Mouse (Mus musculus) R1 (cell line): ENCODE data around the gene Ppp1r35.

ENCODE experiments used
- DNase-seq: peaks from one replicate; pipeline ENCODE4 v3.0.0-alpha.2; 2018; ENCODE audit warnings: low read depth, low spot score

The Ppp1r35 gene

GRCm38 (mm10) chr5:137782776-137783522 lies 4.3 kb downstream of the Ppp1r35 start:
- DNase-seq = no peak

- no peak for DNase-seq
Observed at GRCm38 (mm10) chr5:137783901-137784540, 5.4 kb downstream of the Ppp1r35 start.

GRCm38 (mm10) chr5:137784546-137784945 lies 5.9 kb downstream of the Ppp1r35 start:
- DNase-seq = no peak

GRCm38 (mm10) chr5:137785164-137786031 lies 6.7 kb downstream of the Ppp1r35 start:
- DNase-seq = peak; percentile 73

GRCm38 (mm10) chr5:137786109-137786942 lies 7.7 kb downstream of the Ppp1r35 start:
- DNase-seq = peak; percentile 100

GRCm38 (mm10) chr5:137787151-137787928 lies 8.7 kb downstream of the Ppp1r35 start, which contains the start of the genes Mepce and Zcwpw1:
Gene Mepce (minus strand): TSS chr5:137787655.
Gene Zcwpw1 (plus strand): TSS chr5:137787798.
- peak; percentile 96 for DNase-seq

- DNase-seq = no peak
Observed at GRCm38 (mm10) chr5:137788171-137788570, 9.5 kb downstream of the Ppp1r35 start.

GRCm38 (mm10) chr5:137788946-137789531 lies 10.4 kb downstream of the Ppp1r35 start:
- DNase-seq = no peak

- no peak for DNase-seq
Observed at GRCm38 (mm10) chr5:137791553-137791952, 12.9 kb downstream of the Ppp1r35 start.

- DNase-seq = no peak
Observed at GRCm38 (mm10) chr5:137796606-137797005, 18.0 kb downstream of the Ppp1r35 start.

- DNase-seq = no peak
Observed at GRCm38 (mm10) chr5:137800917-137801316, 22.3 kb downstream of the Ppp1r35 start.

- no peak for DNase-seq
Observed at GRCm38 (mm10) chr5:137806158-137806557, 27.5 kb downstream of the Ppp1r35 start.

GRCm38 (mm10) chr5:137808316-137808715 lies 29.7 kb downstream of the Ppp1r35 start:
- DNase-seq = no peak

GRCm38 (mm10) chr5:137817466-137818222 lies 39.0 kb downstream of the Ppp1r35 start:
- no peak for DNase-seq

GRCm38 (mm10) chr5:137822126-137822525 lies 43.5 kb downstream of the Ppp1r35 start:
- DNase-seq = no peak

GRCm38 (mm10) chr5:137822602-137823001 lies 44.0 kb downstream of the Ppp1r35 start:
- no peak for DNase-seq

GRCm38 (mm10) chr5:137823455-137824045 lies 44.9 kb downstream of the Ppp1r35 start:
- DNase-seq = no peak

- no peak for DNase-seq
Observed at GRCm38 (mm10) chr5:137825030-137825429, 46.4 kb downstream of the Ppp1r35 start.

GRCm38 (mm10) chr5:137825971-137826370 lies 47.3 kb downstream of the Ppp1r35 start:
- no peak for DNase-seq
